Mouse (Mus musculus) fat pad, adult 2 months (tissue): ENCODE results near the gene Tbxa2r.

Source experiments
- DNase-seq: peaks from one replicate; pipeline ENCODE4 v3.0.0-alpha.2; 2011; ENCODE audit warnings: low read depth, low spot score; ENCODE audit errors: extremely low read depth

Tbxa2r gene

GRCm38 (mm10) chr10:81299585-81300351, 28.8 kb upstream of the Tbxa2r start:
- DNase-seq = no peak

GRCm38 (mm10) chr10:81300352-81300907, 28.1 kb upstream of the Tbxa2r start:
- DNase-seq = no peak

- no peak for DNase-seq
Measured at GRCm38 (mm10) chr10:81301321-81301720, 27.2 kb upstream of the Tbxa2r start.

GRCm38 (mm10) chr10:81302288-81302687, 26.2 kb upstream of the Tbxa2r start:
- DNase-seq = no peak

- no peak for DNase-seq
Measured at GRCm38 (mm10) chr10:81302781-81303218, 25.7 kb upstream of the Tbxa2r start.

- no peak for DNase-seq
Measured at GRCm38 (mm10) chr10:81303258-81303657, 25.3 kb upstream of the Tbxa2r start.

GRCm38 (mm10) chr10:81303761-81304160, 24.8 kb upstream of the Tbxa2r start:
- no peak for DNase-seq

- no peak for DNase-seq
Measured at GRCm38 (mm10) chr10:81304597-81305238, 23.8 kb upstream of the Tbxa2r start.

- DNase-seq = no peak
Measured at GRCm38 (mm10) chr10:81305663-81306062, 22.9 kb upstream of the Tbxa2r start.

- DNase-seq = no peak
Measured at GRCm38 (mm10) chr10:81306173-81306668, 22.3 kb upstream of the Tbxa2r start.

GRCm38 (mm10) chr10:81306837-81307682, 21.5 kb upstream of the Tbxa2r start:
- DNase-seq = no peak

- DNase-seq = no peak
Measured at GRCm38 (mm10) chr10:81309571-81309970, 19.0 kb upstream of the Tbxa2r start.

- no peak for DNase-seq
Measured at GRCm38 (mm10) chr10:81313581-81313980, 14.9 kb upstream of the Tbxa2r start.

- no peak for DNase-seq
Measured at GRCm38 (mm10) chr10:81314201-81314600, 14.3 kb upstream of the Tbxa2r start.

- DNase-seq = no peak
Measured at GRCm38 (mm10) chr10:81315587-81315986, 12.9 kb upstream of the Tbxa2r start.

- DNase-seq = no peak
Measured at GRCm38 (mm10) chr10:81316338-81317060, 12.0 kb upstream of the Tbxa2r start.

GRCm38 (mm10) chr10:81317273-81317672, 11.3 kb upstream of the Tbxa2r start:
- DNase-seq = peak; percentile 40

GRCm38 (mm10) chr10:81318589-81319329, 9.8 kb upstream of the Tbxa2r start:
- DNase-seq = peak; percentile 56

- no peak for DNase-seq
Measured at GRCm38 (mm10) chr10:81319330-81319699, 9.2 kb upstream of the Tbxa2r start.
